ENCODE assay signal across 16 mouse cellular contexts in the genomic region with DNA sequence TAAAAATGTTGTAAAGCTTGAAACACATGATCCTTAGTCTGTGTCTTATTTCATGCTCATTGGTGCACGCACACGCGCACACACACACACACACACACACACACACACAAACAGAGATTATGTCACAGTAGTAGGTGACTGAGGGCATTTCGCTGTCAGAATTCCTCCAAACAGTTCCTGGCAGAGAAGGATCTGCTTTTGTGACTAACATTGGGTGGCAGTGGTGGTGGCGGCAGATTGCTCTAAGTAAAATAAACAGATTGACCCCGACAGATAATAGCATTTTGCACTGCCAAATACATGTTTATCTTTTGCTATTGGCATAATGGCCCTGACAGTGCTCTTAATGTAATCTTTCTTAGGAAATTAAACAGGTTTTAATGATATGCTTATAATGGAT.
"Had no signal": no experiment of that assay in that cellular context is flagged by ENCODE, and none has a peak within 500 bp of the region (broad histone marks: within the 10 kb centered on the region; RNA-seq: fewer than 3 reads in every experiment).

No protein-coding gene starts in this region.

- H3K9ac ChIP-seq: limb, embryonic 13.5 days; liver, embryonic 14.5 days; liver, postnatal 0 days; midbrain, embryonic 12.5 days; midbrain, embryonic 15.5 days; neural tube, embryonic 12.5 days; neural tube, embryonic 15.5 days; stomach, embryonic 15.5 days had no signal

- H3K4me1 ChIP-seq: limb, embryonic 13.5 days; midbrain, embryonic 12.5 days; midbrain, embryonic 15.5 days; neural tube, embryonic 12.5 days; neural tube, embryonic 15.5 days; stomach, embryonic 15.5 days had no signal

- H3K27me3 ChIP-seq: midbrain, embryonic 12.5 days; midbrain, embryonic 15.5 days; neural tube, embryonic 12.5 days; neural tube, embryonic 15.5 days; stomach, embryonic 15.5 days had no signal

- H3K36me3 ChIP-seq: limb, embryonic 10.5 days; limb, embryonic 13.5 days; midbrain, embryonic 12.5 days; midbrain, embryonic 15.5 days; neural tube, embryonic 12.5 days; neural tube, embryonic 15.5 days; stomach, embryonic 15.5 days had no signal

- H3K9me3 ChIP-seq: limb, embryonic 10.5 days; limb, embryonic 13.5 days; midbrain, embryonic 12.5 days; midbrain, embryonic 15.5 days; neural tube, embryonic 12.5 days; neural tube, embryonic 15.5 days; stomach, embryonic 15.5 days had no signal

- ATAC-seq: intestine, postnatal 0 days; liver, postnatal 0 days; midbrain, embryonic 15.5 days had no signal

- H3K27ac ChIP-seq: kidney, postnatal 0 days; layer of hippocampus, adult 2 months; limb, embryonic 10.5 days; limb, embryonic 13.5 days; liver, embryonic 14.5 days; midbrain, embryonic 12.5 days; midbrain, embryonic 15.5 days; neural tube, embryonic 12.5 days; neural tube, embryonic 15.5 days; stomach, embryonic 15.5 days had no signal

- H3K4me3 ChIP-seq: layer of hippocampus, adult 2 months; limb, embryonic 10.5 days; limb, embryonic 13.5 days; midbrain, embryonic 12.5 days; midbrain, embryonic 15.5 days; neural tube, embryonic 12.5 days; neural tube, embryonic 15.5 days; stomach, embryonic 15.5 days had no signal

- H3K4me2 ChIP-seq: limb, embryonic 13.5 days; midbrain, embryonic 12.5 days; midbrain, embryonic 15.5 days; neural tube, embryonic 12.5 days; neural tube, embryonic 15.5 days; stomach, embryonic 15.5 days had no signal

- DNase-seq: kidney, postnatal 25 days; retina, postnatal 1 day; right cerebral cortex, postnatal 25 days; thymus, postnatal 25 days had no signal
